Comparison of ENCODE assay signal across 16 mouse cellular contexts in genomic region chr12:82382932-82383331, GRCm38 (mm10).
"Had no signal": no experiment of that assay in that cellular context is flagged by ENCODE, and none has a peak within 500 bp of the region (broad histone marks: within the 10 kb centered on the region; RNA-seq: fewer than 3 reads in every experiment).

No protein-coding gene starts in this region.

- H3K4me2 ChIP-seq: lung, embryonic 15.5 days; midbrain, embryonic 12.5 days; midbrain, embryonic 15.5 days; neural tube, embryonic 12.5 days; stomach, embryonic 15.5 days had no signal

- ATAC-seq: lung, postnatal 0 days; midbrain, embryonic 15.5 days had no signal

- DNase-seq: lung, adult 2 months; lung, postnatal 14 days; lung, postnatal 36 days; right cerebral cortex, postnatal 14 days; thymus, adult 2 months; thymus, postnatal 25 days; thymus, postnatal 4 days had no signal

- H3K9me3 ChIP-seq: lung, embryonic 15.5 days; megakaryocyte, embryonic 14.5 days; midbrain, embryonic 12.5 days; midbrain, embryonic 15.5 days; neural tube, embryonic 12.5 days; stomach, embryonic 15.5 days had no signal

- H3K4me1 ChIP-seq: lung, embryonic 15.5 days; midbrain, embryonic 12.5 days; midbrain, embryonic 15.5 days; neural tube, embryonic 12.5 days; stomach, embryonic 15.5 days had no signal

- H3K27me3 ChIP-seq: lung, embryonic 15.5 days; megakaryocyte, embryonic 14.5 days; midbrain, embryonic 12.5 days; midbrain, embryonic 15.5 days; neural tube, embryonic 12.5 days; stomach, embryonic 15.5 days had no signal

- H3K36me3 ChIP-seq: midbrain, embryonic 15.5 days had no signal

- H3K9ac ChIP-seq: lung, embryonic 15.5 days; midbrain, embryonic 12.5 days; midbrain, embryonic 15.5 days; neural tube, embryonic 12.5 days; stomach, embryonic 15.5 days had no signal

- H3K4me3 ChIP-seq: lung, embryonic 15.5 days; megakaryocyte, embryonic 14.5 days; midbrain, embryonic 12.5 days; midbrain, embryonic 15.5 days; neural tube, embryonic 12.5 days; stomach, embryonic 15.5 days had no signal

- H3K27ac ChIP-seq: lung, embryonic 15.5 days; macrophage; midbrain, embryonic 12.5 days; midbrain, embryonic 15.5 days; neural tube, embryonic 12.5 days; stomach, embryonic 15.5 days; stomach, postnatal 0 days had no signal
